ENCODE assay signal across 9 mouse cellular contexts in the genomic region with DNA sequence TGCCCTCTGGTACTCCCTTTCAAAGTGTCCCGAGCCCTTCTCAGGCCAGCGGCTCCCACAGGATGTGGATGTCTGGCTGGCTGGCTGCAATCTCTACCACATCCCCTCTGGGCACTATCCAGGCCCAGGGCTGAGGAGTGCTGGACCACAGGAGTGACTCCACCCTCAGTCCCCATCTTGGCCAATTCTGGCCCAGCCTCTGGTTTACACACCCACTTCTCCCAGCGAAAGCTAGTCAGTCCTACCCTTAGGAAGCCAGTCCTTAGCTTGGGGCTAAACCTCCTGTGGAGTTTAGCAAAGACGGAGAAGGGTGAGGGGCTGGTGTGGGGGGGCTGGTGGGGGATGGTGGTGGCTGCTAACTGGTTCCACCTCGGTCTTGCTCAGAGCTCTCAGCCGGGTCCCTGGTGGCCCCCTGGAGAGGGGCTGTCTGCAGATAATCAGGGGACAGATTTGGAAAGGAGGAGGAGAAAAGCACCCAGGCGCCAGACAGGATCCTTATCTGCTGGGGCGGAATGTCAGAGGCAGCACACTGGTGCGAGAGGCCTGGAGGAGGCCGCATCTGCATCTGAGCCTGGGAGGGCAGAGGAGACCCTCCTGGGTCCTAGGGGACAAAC. TPM values are rescaled to one million over a fixed set of nuclear protein-coding genes. Genes with fewer than 3 reads are reported as not detected.
DNase-seq lines count a peak whose midpoint lies in the region; ATAC-seq and TF ChIP-seq lines count a peak whose summit lies in the region.
"Had no signal": no experiment of that assay in that cellular context is flagged by ENCODE, and none has a peak within 500 bp of the region (broad histone marks: within the 10 kb centered on the region; RNA-seq: fewer than 3 reads in every experiment).

No protein-coding gene starts in this region.

- no peak for DNase-seq in kidney, adult 11 months
- no peak for DNase-seq in adrenal gland, adult 18-20 months (ENCODE audit: low spot score in 2 of 2)
- no peak for DNase-seq in frontal cortex, postnatal 10 days (ENCODE audit: low spot score in 2 of 2)
- DNase-seq in testis, postnatal 14 days (ENCODE audit: low spot score) = no peak

- H3K36me3 ChIP-seq in kidney, embryonic 16.5 days (ENCODE audit: insufficient read depth, low read length) = no peaks in the 10 kb centered on the region
- no peaks in the 10 kb centered on the region for H3K36me3 ChIP-seq in intestine, embryonic 15.5 days
- no peaks in the 10 kb centered on the region for H3K36me3 ChIP-seq in myocyte (ENCODE audit: control insufficient read depth, insufficient read depth)

- no peaks in the 10 kb centered on the region; the same call in 1 of the 2 replicates for H3K27me3 ChIP-seq in kidney, embryonic 16.5 days (ENCODE audit: insufficient read depth, low read length)
- no peaks in the 10 kb centered on the region for H3K27me3 ChIP-seq in intestine, embryonic 15.5 days (replicated peaks)
- no peaks in the 10 kb centered on the region for H3K27me3 ChIP-seq in myocyte (ENCODE audit: control insufficient read depth, insufficient read depth, insufficient read length)

- TF ChIP-seq POLR2A in myocyte (IDR thresholded peaks at IDR 0.05; ENCODE audit: insufficient read length, low read depth) = peak; percentile 81

- WGBS in kidney, embryonic 16.5 days = 9% methylated on average over 10 of the region's 10 CpGs
- 26% methylated on average over 10 of the region's 10 CpGs for WGBS in intestine, embryonic 15.5 days

- H3K4me2 ChIP-seq in kidney, embryonic 16.5 days (replicated peaks; ENCODE audit: low read depth, low read length) = peak overlapping the region; percentile 32; the same call in 1 of the 2 replicates
- H3K4me2 ChIP-seq in intestine, embryonic 15.5 days (replicated peaks) = no peak overlapping the region
- peak overlapping the region; percentile 90 for H3K4me2 ChIP-seq in myocyte (ENCODE audit: low read depth)

- peak overlapping the region; percentile 89 for H3K27ac ChIP-seq in kidney, embryonic 16.5 days (ENCODE audit: low read length)
- peak overlapping the region; percentile 67 for H3K27ac ChIP-seq in intestine, embryonic 15.5 days

- H3ac ChIP-seq in myocyte (ENCODE audit: control insufficient read depth, insufficient read length) = peak overlapping the region; percentile 1

- H3K4me3 ChIP-seq in kidney, embryonic 16.5 days (ENCODE audit: low read length) = no peak overlapping the region
- no peak overlapping the region for H3K4me3 ChIP-seq in intestine, embryonic 15.5 days (replicated peaks)
- H3K4me3 ChIP-seq in myocyte = peak overlapping the region; percentile 17

- no peaks in the 10 kb centered on the region for H3K9me3 ChIP-seq in kidney, embryonic 16.5 days (ENCODE audit: low read length)
- H3K9me3 ChIP-seq in intestine, embryonic 15.5 days = no peaks in the 10 kb centered on the region

- peaks cover 96% of the 10 kb centered on the region for H3K4me1 ChIP-seq in kidney, embryonic 16.5 days (ENCODE audit: insufficient read depth, low read length)
- peaks cover 64% of the 10 kb centered on the region for H3K4me1 ChIP-seq in intestine, embryonic 15.5 days (replicated peaks)

- peaks cover 78% of the 10 kb centered on the region for H3K79me2 ChIP-seq in myocyte (ENCODE audit: control insufficient read depth, insufficient read depth)

- H3K9ac ChIP-seq in kidney, embryonic 16.5 days (replicated peaks; ENCODE audit: low read length) = peak overlapping the region; percentile 3
- H3K9ac ChIP-seq in intestine, embryonic 15.5 days = 0 out of 2 replicates have a peak overlapping the region, but pooled peaks have one; percentile 26

- ATAC-seq in kidney, embryonic 16.5 days (ENCODE audit: low FRiP score, low TSS enrichment) = peak; percentile 47
- peak; percentile 47 for ATAC-seq in common myeloid progenitor, adult 5-6 weeks (replicated peaks; ENCODE audit: low read depth, poor library complexity, severe bottlenecking)
- ATAC-seq in intestine, embryonic 15.5 days = peak; percentile 20; the same call in 1 of the 2 replicates
- ATAC-seq: inflammation-experienced regulatory T-cells, adult 6 months had no signal

TF ChIP-seq in myocyte, 11 proteins besides CTCF, POLR2A, EP300 and RAD21:
- TF ChIP-seq REST (IDR thresholded peaks at IDR 0.05; ENCODE audit: insufficient read depth, insufficient read length) = no peak
- TF ChIP-seq POLR2AphosphoS2 (IDR thresholded peaks at IDR 0.05; ENCODE audit: insufficient read length, low read depth) = peak; percentile 89
- no peak for TF ChIP-seq SRF (IDR thresholded peaks at IDR 0.05; ENCODE audit: control insufficient read depth, insufficient read length, low read depth)
- TF ChIP-seq MYOG (IDR thresholded peaks at IDR 0.05; ENCODE audit: control insufficient read depth in 1 of 3, insufficient read depth in 1 of 3, insufficient read length in 2 of 3, low read depth in 2 of 3) = peak in 1 of 3 experiments; percentile 3
- peak in 1 of 3 experiments; percentile 12 for TF ChIP-seq MYOD1 (IDR thresholded peaks at IDR 0.05; ENCODE audit: control insufficient read depth in 1 of 3, insufficient read length in 2 of 3, low read depth in 2 of 3)
- TF ChIP-seq MAX (IDR thresholded peaks at IDR 0.05; ENCODE audit: low read depth) = no peak
- no peak for TF ChIP-seq TCF12 (IDR thresholded peaks at IDR 0.05; ENCODE audit: insufficient read depth, poor library complexity, severe bottlenecking)
- no peak for TF ChIP-seq USF1 (IDR thresholded peaks at IDR 0.05; ENCODE audit: low read depth)
- TF ChIP-seq E2F4 (IDR thresholded peaks at IDR 0.05; ENCODE audit: insufficient read depth) = no peak
- 0 out of 2 replicates have a peak, but pooled peaks have one; percentile 49 for TF ChIP-seq CEBPB (IDR thresholded peaks at IDR 0.05; ENCODE audit: insufficient read depth, poor library complexity, severe bottlenecking)
- no peak for TF ChIP-seq TCF3 (IDR thresholded peaks at IDR 0.05; ENCODE audit: insufficient read length, low read depth)

RNA-seq across cellular contexts. Expression of gene Unc5b, which starts 16.8 kb away (rescaled TPM):
- 10.4 and 10.5 TPM in 2 replicates for polyA plus RNA-seq in kidney, embryonic 16.5 days (2015; fragmentation: Nextera tagmentation; extraction: Ambion mirVana)
- total RNA-seq in common myeloid progenitor, adult 5-6 weeks (2017) = not detected in 2 replicates
- polyA plus RNA-seq in intestine, embryonic 15.5 days (2015; fragmentation: Nextera tagmentation; extraction: Ambion mirVana) = 4.6 and 5.1 TPM in 2 replicates
- polyA plus RNA-seq in myocyte (2012; fragmentation: generic; extraction: Trizol) = 91.9 TPM
- 1 to 10 TPM; 4.1 to 6.7 TPM for total RNA-seq in adrenal gland, adult 18-20 months (2021)
